Mouse (Mus musculus): ENCODE measurements around the gene Cipc.

DNA sequence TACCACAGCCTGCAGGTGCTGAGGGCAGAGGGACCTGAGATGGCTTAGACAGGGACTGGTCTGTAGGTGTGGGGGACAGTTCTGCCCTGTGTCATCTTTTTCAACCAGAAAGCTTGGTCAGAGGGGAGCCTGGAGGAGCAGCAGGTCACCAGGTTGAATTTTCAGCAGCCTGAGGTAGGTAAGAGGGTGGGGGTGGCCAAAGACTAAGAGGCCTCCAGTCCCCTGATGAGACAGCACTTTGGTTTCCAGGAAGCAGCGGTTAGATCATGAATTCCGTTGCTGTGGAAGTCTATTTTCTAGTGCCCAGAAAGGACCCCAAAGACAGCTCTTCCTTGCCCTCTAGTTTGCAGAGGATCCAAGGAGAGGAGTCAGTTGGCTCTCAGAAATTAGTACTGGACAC is 32.5 kb upstream of the Cipc start:
- TF ChIP-seq CTCF (IDR thresholded peaks at IDR 0.05; ENCODE audit: low read depth, low read length) (no peak), POLR2AphosphoS5 (IDR thresholded peaks at IDR 0.05; ENCODE audit: insufficient replicate concordance, low read depth, low read length) (no peak), GATA2 (IDR thresholded peaks at IDR 0.05; ENCODE audit: borderline replicate concordance, low read depth, low read length) (no peak)
